Mouse (Mus musculus) heart, embryonic 16.5 days (tissue): ENCODE results near the gene Tut1. TPM values are rescaled to one million over a fixed set of nuclear protein-coding genes. Genes with fewer than 3 reads are reported as not detected.

Experiments
- ATAC-seq: fragments of 200-750 bp; cut with Nextera tagmentation; replicated peaks from 2 replicates; pipeline ENCODE4 v1.8.0; 2017; ENCODE audit warnings: moderate number of reproducible peaks; ENCODE audit not compliant: insufficient read depth, low FRiP score; ENCODE audit errors: extremely low read depth
- H3K27ac ChIP-seq: fragments of 300-500 bp; sonication (generic); 2 replicates; pipeline ENCODE4 v1.5.1; 2014; ENCODE audit warnings: mild to moderate bottlenecking, low read length, control low read depth, moderate library complexity
- H3K27me3 ChIP-seq: fragments of 300-500 bp; sonication (generic); 2 replicates; pipeline ENCODE4 v1.6.1; 2014; ENCODE audit warnings: low read length, mixed read lengths; ENCODE audit not compliant: control insufficient read depth, insufficient read depth
- H3K36me3 ChIP-seq: fragments of 300-500 bp; sonication (generic); 2 replicates; pipeline ENCODE4 v1.6.1; 2014; ENCODE audit not compliant: control insufficient read depth, insufficient read depth
- H3K4me1 ChIP-seq: fragments of 300-500 bp; sonication (generic); 2 replicates; pipeline ENCODE4 v1.6.1; 2014; ENCODE audit warnings: low read length, mixed read lengths; ENCODE audit not compliant: control insufficient read depth, insufficient read depth
- H3K4me2 ChIP-seq: fragments of 300-500 bp; sonication (generic); 2 replicates; pipeline ENCODE4 v1.6.1; 2014; ENCODE audit warnings: low read depth, mild to moderate bottlenecking, control low read depth, low read length
- H3K4me3 ChIP-seq: fragments of 300-500 bp; sonication (generic); 2 replicates; pipeline ENCODE4 v1.5.1; 2014; ENCODE audit warnings: mild to moderate bottlenecking, control low read depth, low read length
- H3K9ac ChIP-seq: fragments of 300-500 bp; sonication (generic); 2 replicates; pipeline ENCODE4 v1.6.1; 2014; ENCODE audit warnings: low read length, control low read depth
- H3K9me3 ChIP-seq: fragments of 300-500 bp; sonication (generic); replicated peaks from 2 replicates; pipeline ENCODE4 v1.6.1; 2016; ENCODE audit warnings: low read length; ENCODE audit not compliant: control insufficient read depth
- WGBS: fragments of 180-500 bp; shearing (Covaris S2); extraction: QIAGEN DNeasy Blood & Tissue Kit; methylation state at CpG from one replicate; pipeline ENCODE4 v1.1.7; 2014; 5-methylcytosine and 5-hydroxymethylcytosine counted together
- polyA plus RNA-seq: library from polyadenylated mRNA; unstranded; fragments of >200 nt; fragmentation: Nextera tagmentation; extraction: Ambion mirVana; gene quantifications from 2 replicates; pipeline ENCODE4 v1.2.1, GENCODE M21; 2015

Gene Tut1
- polyA plus RNA-seq, 1 experiment from 2014 or later, result 18.4 TPM

DNA sequence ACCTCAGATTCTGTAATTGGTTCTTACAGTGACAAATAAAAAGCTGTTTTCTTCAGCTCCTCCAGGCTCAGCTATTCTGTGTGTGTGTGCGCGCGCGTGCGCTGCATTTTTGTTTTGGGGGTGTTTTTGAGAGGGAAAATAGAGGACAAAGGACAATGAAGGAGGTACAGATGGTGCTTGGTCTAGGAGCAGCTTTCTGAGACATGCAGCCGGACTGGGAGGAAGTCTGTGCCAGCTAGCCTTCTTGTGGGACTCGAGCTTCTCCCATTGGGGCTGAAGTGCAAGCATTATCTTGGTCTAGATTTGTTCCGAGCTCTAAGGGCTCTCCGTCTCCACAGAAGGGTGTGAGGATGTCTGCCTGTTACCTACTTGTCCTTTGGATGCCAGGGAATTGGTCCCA, 1.4 kb upstream of the Tut1 start:
- H3K4me3 ChIP-seq, result no peak overlapping the region
- H3K4me2 ChIP-seq, result no peak overlapping the region
- H3K9ac ChIP-seq, result no peak overlapping the region; the same call in 1 of the 2 replicates
- no peak for ATAC-seq
- no peaks in the 10 kb centered on the region for H3K27me3 ChIP-seq
- peaks cover 52% of the 10 kb centered on the region for H3K36me3 ChIP-seq
- no peaks in the 10 kb centered on the region for H3K9me3 ChIP-seq
- no peak overlapping the region; the same call in 1 of the 2 replicates for H3K27ac ChIP-seq
- H3K4me1 ChIP-seq, result peaks cover 16% of the 10 kb centered on the region
- 79% methylated on average over 9 of the region's 9 CpGs for WGBS

DNA sequence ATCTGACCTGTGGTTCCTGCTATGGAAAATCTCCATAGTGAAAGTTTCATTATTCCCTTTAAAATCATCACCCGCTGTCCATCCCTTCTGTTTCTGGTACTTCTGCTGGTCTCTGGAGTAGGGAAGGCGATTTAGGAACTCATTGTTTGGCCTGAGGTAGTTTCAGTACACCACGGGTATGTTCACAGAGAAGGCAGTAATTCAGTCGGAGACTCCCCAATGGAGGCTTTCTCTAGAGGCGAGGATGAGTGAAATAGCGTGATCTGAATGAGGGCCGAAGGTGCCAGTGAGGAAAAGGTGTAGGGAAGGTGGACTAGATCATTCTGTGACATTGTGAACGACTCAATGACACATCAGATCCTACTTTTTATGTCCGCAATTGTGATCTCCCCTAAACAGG, 524 bp downstream of the Tut1 start:
- Histone ChIP-seq H3K4me1 (peaks cover 16% of the 10 kb centered on the region), H3K36me3 (peaks cover 38% of the 10 kb centered on the region), H3K9ac (peak overlapping the region; percentile 91), H3K9me3 (no peaks in the 10 kb centered on the region), H3K27me3 (no peaks in the 10 kb centered on the region), H3K27ac (peak overlapping the region; percentile 85), H3K4me2 (peak overlapping the region; percentile 99), H3K4me3 (peak overlapping the region; percentile 98)
- no peak for ATAC-seq
- WGBS, result 4% methylated on average over 9 of the region's 9 CpGs

DNA sequence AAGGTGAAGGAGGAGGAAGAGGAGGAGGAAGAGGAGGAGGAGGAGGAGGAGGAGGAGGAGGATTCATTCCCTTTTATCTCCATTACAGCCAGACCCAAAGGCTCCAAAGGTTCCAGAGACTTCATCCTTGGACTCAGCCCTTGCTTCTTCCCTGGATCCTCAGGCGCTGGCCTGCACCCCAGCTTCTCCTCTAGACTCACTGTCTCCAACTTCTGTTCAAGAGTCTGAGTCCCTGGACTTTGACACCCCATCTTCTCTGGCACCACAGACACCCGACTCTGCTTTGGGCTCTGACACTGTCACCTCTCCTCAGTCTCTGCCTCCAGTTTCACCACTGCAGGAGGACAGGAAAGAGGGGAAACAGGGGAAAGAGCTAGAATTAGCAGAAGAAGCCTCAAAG, 8.6 kb downstream of the Tut1 start:
- Histone ChIP-seq H3K36me3 (peaks cover 47% of the 10 kb centered on the region), H3K27me3 (no peaks in the 10 kb centered on the region), H3K9me3 (no peaks in the 10 kb centered on the region), H3K4me2 (no peak overlapping the region), H3K4me3 (no peak overlapping the region), H3K9ac (no peak overlapping the region), H3K4me1 (peaks cover 11% of the 10 kb centered on the region), H3K27ac (no peak overlapping the region)
- no peak for ATAC-seq
- WGBS, result 89% methylated on average over 2 of the region's 2 CpGs

GRCm38 (mm10) chr19:8965075-8965474, 11.4 kb downstream of the Tut1 start:
- no peaks in the 10 kb centered on the region for H3K27me3 ChIP-seq
- no peaks in the 10 kb centered on the region for H3K9me3 ChIP-seq
- H3K4me3 ChIP-seq, result no peak overlapping the region
- no peak for ATAC-seq
- no peak overlapping the region for H3K4me2 ChIP-seq
- 89% methylated on average over 11 of the region's 11 CpGs for WGBS
- H3K9ac ChIP-seq, result no peak overlapping the region
- peaks cover 49% of the 10 kb centered on the region for H3K36me3 ChIP-seq
- H3K27ac ChIP-seq, result peak overlapping the region; percentile 96; the same call in 1 of the 2 replicates
- H3K4me1 ChIP-seq, result peaks cover 21% of the 10 kb centered on the region

DNA sequence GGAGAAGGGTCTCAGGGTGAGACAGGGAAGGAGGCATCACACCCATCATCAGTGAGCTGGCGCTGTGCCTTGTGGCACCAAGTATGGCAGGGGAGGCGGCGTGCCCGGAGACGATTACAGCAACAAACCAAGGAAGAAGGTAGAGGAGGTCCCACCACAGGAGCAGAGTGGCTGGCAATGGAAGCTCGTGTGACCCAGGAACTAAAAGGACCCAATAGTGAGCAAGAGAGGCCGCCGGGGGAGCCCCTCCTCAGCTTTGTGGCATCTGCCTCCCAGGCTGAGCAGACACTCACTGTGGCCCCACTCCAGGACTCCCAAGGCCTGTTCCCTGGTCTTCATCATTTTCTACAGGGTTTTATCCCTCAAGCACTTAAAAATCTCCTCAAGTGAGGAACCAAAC, 12.1 kb downstream of the Tut1 start:
- H3K4me2 ChIP-seq, result peak overlapping the region; percentile 88
- H3K27me3 ChIP-seq, result no peaks in the 10 kb centered on the region
- H3K9ac ChIP-seq, result peak overlapping the region; percentile 85
- WGBS, result 71% methylated on average over 8 of the region's 8 CpGs
- H3K36me3 ChIP-seq, result peaks cover 52% of the 10 kb centered on the region
- peak overlapping the region; percentile 74 for H3K4me3 ChIP-seq
- peaks cover 21% of the 10 kb centered on the region for H3K4me1 ChIP-seq
- H3K27ac ChIP-seq, result peak overlapping the region; percentile 96
- no peak for ATAC-seq
- no peaks in the 10 kb centered on the region for H3K9me3 ChIP-seq

DNA sequence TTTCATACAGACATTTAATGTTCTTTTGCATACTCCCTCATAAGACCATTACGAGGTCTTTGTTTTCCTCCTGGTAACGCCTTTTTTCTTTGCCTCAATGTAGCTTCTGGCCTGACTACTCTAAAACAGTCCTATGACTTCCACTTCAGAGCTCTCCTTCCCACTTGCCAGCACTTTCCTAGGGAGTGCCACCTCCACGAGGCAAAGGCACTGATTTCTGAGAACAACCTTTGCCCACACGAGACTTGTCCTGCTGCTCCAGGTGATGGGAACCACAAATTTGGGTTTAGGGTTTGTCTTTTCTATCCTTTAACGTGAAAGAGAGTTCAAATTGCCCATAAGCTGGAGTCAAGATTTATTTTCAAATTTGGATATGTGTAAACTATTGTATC, 12.5 kb downstream of the Tut1 start:
- peak overlapping the region; percentile 85 for H3K9ac ChIP-seq
- peak overlapping the region; percentile 74 for H3K4me3 ChIP-seq
- no peaks in the 10 kb centered on the region for H3K27me3 ChIP-seq
- ATAC-seq, result no peak
- H3K27ac ChIP-seq, result peak overlapping the region; percentile 96
- H3K4me2 ChIP-seq, result peak overlapping the region; percentile 88
- peaks cover 21% of the 10 kb centered on the region for H3K4me1 ChIP-seq
- H3K9me3 ChIP-seq, result no peaks in the 10 kb centered on the region
- WGBS, result 28% methylated on average over 5 of the region's 5 CpGs
- H3K36me3 ChIP-seq, result peaks cover 56% of the 10 kb centered on the region

GRCm38 (mm10) chr19:8966590-8967372, 13.1 kb downstream of the Tut1 start, which contains the start of gene Eef1g:
Gene Eef1g (plus strand): TSS chr19:8967041.
- Histone ChIP-seq H3K27me3 (no peaks in the 10 kb centered on the region), H3K9me3 (no peaks in the 10 kb centered on the region), H3K4me1 (peaks cover 21% of the 10 kb centered on the region), H3K36me3 (peaks cover 57% of the 10 kb centered on the region), H3K27ac (peak within 1 kb of the TSS; percentile 96), H3K4me2 (peak within 1 kb of the TSS; percentile 88), H3K4me3 (peak within 1 kb of the TSS; percentile 74), H3K9ac (peak within 1 kb of the TSS; percentile 85)
- ATAC-seq, result peak; percentile 99
- WGBS, result under 1% methylated on average over 52 of the region's 52 CpGs

- H3K4me2 ChIP-seq, result peak overlapping the region; percentile 82
These were observed 13.7 kb downstream of the Tut1 start for GRCm38 (mm10) chr19:8967373-8967743.

GRCm38 (mm10) chr19:8967893-8968292, 14.2 kb downstream of the Tut1 start:
- H3K27ac ChIP-seq, result peak overlapping the region; percentile 83
- H3K4me1 ChIP-seq, result peaks cover 21% of the 10 kb centered on the region
- ATAC-seq, result no peak
- peak overlapping the region; percentile 68 for H3K4me3 ChIP-seq
- no peaks in the 10 kb centered on the region for H3K27me3 ChIP-seq
- no peaks in the 10 kb centered on the region for H3K9me3 ChIP-seq
- peak overlapping the region; percentile 81 for H3K9ac ChIP-seq
- 0% methylated on average over 9 of the region's 9 CpGs for WGBS
- H3K36me3 ChIP-seq, result peaks cover 63% of the 10 kb centered on the region
- H3K4me2 ChIP-seq, result peak overlapping the region; percentile 82

More at GRCm38 (mm10) chr19:8967373-8967743, 13.7 kb downstream of the Tut1 start:
- WGBS, result 0% methylated on average over 8 of the region's 8 CpGs
- peak overlapping the region; percentile 68 for H3K4me3 ChIP-seq
- H3K36me3 ChIP-seq, result peaks cover 61% of the 10 kb centered on the region
- H3K27ac ChIP-seq, result peak overlapping the region; percentile 83
- H3K9me3 ChIP-seq, result no peaks in the 10 kb centered on the region
- ATAC-seq, result no peak
- peaks cover 21% of the 10 kb centered on the region for H3K4me1 ChIP-seq
- peak overlapping the region; percentile 81 for H3K9ac ChIP-seq
- H3K27me3 ChIP-seq, result no peaks in the 10 kb centered on the region
